In the genomic region with DNA sequence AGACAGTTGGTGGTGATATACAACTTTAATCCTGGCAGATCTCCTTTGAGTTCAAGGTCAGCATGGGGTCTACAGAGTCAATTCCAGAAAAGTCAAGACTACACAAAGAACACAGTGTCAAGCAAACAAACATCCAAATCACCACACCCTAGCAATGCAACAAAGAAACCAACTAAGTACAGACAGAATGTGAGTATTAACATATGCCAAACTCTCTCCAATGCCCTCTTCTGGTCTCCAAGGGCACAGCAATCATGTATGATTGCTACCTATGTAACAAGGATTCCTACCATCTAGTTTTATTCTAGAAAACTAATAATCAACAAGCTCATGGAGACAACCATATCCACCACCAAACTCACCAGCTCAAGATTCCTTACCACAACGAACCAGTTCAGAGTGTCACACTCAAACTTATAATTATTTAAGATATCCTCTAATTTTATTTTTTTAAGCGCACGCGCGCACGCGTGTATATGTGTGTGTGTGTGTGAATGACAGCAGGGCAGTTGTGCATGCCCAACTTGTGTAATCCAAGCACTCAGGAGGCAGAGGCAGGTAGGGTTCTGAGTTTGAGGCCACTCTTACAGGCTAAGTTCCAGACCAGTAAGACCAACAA, we compare ENCODE assay signal across 14 mouse cellular contexts. TPM values are rescaled to one million over a fixed set of nuclear protein-coding genes. Genes with fewer than 3 reads are reported as not detected.
DNase-seq lines count a peak whose midpoint lies in the region; ATAC-seq and TF ChIP-seq lines count a peak whose summit lies in the region.
"Had no signal": no experiment of that assay in that cellular context is flagged by ENCODE, and none has a peak within 500 bp of the region (broad histone marks: within the 10 kb centered on the region; RNA-seq: fewer than 3 reads in every experiment).

No protein-coding gene starts in this region.

- H3K4me3 ChIP-seq in lung, embryonic 14.5 days (ENCODE audit: low read depth, low read length): no peak overlapping the region
- H3K4me3 ChIP-seq in MEL (ENCODE audit: control insufficient read depth in 1 of 2, insufficient read depth in 1 of 2, low read depth in 2 of 2, low read length in 2 of 2): peak overlapping the region in 1 of 2 experiments; percentile 27; a peak in 2 of 4 replicates
- H3K4me3 ChIP-seq: embryonic facial prominence, embryonic 12.5 days; hindbrain, embryonic 12.5 days; lung, embryonic 15.5 days; neural tube, embryonic 15.5 days had no signal

- TF ChIP-seq POLR2A in MEL (IDR thresholded peaks at IDR 0.05; ENCODE audit: control insufficient read depth in 1 of 2, insufficient read depth in 1 of 2, low read depth in 1 of 2, low read length in 2 of 2, poor library complexity in 1 of 2): no peak; a peak in 1 of 4 replicates

- H3K9ac ChIP-seq in lung, embryonic 14.5 days: no peak overlapping the region
- H3K9ac ChIP-seq in MEL (ENCODE audit: control insufficient read depth, low read depth, low read length, poor library complexity, severe bottlenecking): peak overlapping the region; percentile 8; the same call in 1 of the 2 replicates
- H3K9ac ChIP-seq: embryonic facial prominence, embryonic 12.5 days; hindbrain, embryonic 12.5 days; lung, embryonic 15.5 days; neural tube, embryonic 15.5 days had no signal

- peaks cover 37% of the 10 kb centered on the region for H3K36me3 ChIP-seq in lung, embryonic 14.5 days (ENCODE audit: insufficient read depth)
- H3K36me3 ChIP-seq in MEL (ENCODE audit: control insufficient read depth in 1 of 2, insufficient read depth in 2 of 2, low read length in 2 of 2): peaks cover 14 to 29% of the 10 kb centered on the region in 2 experiments

- no peaks in the 10 kb centered on the region for H3K4me1 ChIP-seq in lung, embryonic 14.5 days (ENCODE audit: insufficient read depth)
- peaks cover 0 to 13% of the 10 kb centered on the region in 2 experiments; a peak in 3 of 4 replicates for H3K4me1 ChIP-seq in MEL (ENCODE audit: control insufficient read depth in 1 of 2, insufficient read depth in 2 of 2, low read length in 2 of 2)

- H3K27me3 ChIP-seq in lung, embryonic 14.5 days (ENCODE audit: insufficient read depth, low read length): no peaks in the 10 kb centered on the region
- H3K27me3 ChIP-seq in MEL (ENCODE audit: control insufficient read depth in 1 of 2, insufficient read depth in 2 of 2, low read length in 2 of 2): no peaks in the 10 kb centered on the region
- H3K27me3 ChIP-seq: embryonic facial prominence, embryonic 12.5 days; hindbrain, embryonic 12.5 days; lung, embryonic 15.5 days; neural tube, embryonic 15.5 days had no signal

- H3K27ac ChIP-seq in lung, embryonic 14.5 days (ENCODE audit: low read depth): no peak overlapping the region
- H3K27ac ChIP-seq in MEL (ENCODE audit: control insufficient read depth, low read depth, low read length): no peak overlapping the region
- H3K27ac ChIP-seq: embryonic facial prominence, embryonic 12.5 days; hindbrain, embryonic 12.5 days; lung, embryonic 15.5 days; neural tube, embryonic 15.5 days had no signal

- DNase-seq in embryo, embryonic 10.5 days (ENCODE audit: low spot score): peak; percentile 21
- no peak for DNase-seq in embryo, embryonic 11 days
- DNase-seq in lung, embryonic 14.5 days: peak; percentile 45
- no peak for DNase-seq in lung, postnatal 25 days (ENCODE audit: low spot score)
- DNase-seq in MEL (ENCODE audit: low read depth, low spot score): peak; percentile 74
- DNase-seq in spleen, adult 18-20 months: no peak

- no peak for ATAC-seq in lung, embryonic 14.5 days (ENCODE audit: insufficient read depth)
- peak; percentile 49 for ATAC-seq in megakaryocyte progenitor cell, adult 5-6 weeks (replicated peaks; ENCODE audit: poor library complexity)
- ATAC-seq in frontal cortex, adult (ENCODE audit: low TSS enrichment): no peak

- peaks cover 44% of the 10 kb centered on the region for H3K79me2 ChIP-seq in MEL (ENCODE audit: control insufficient read depth, insufficient read depth, low read length, poor library complexity)

- no peak overlapping the region for H3K4me2 ChIP-seq in lung, embryonic 14.5 days
- H3K4me2 ChIP-seq: embryonic facial prominence, embryonic 12.5 days; hindbrain, embryonic 12.5 days; lung, embryonic 15.5 days; neural tube, embryonic 15.5 days had no signal

- no peak for TF ChIP-seq RAD21 in MEL (IDR thresholded peaks at IDR 0.05; ENCODE audit: low read depth, low read length)

- peak; percentile 38 for TF ChIP-seq CTCF in lung, embryonic 14.5 days (IDR thresholded peaks at IDR 0.05; ENCODE audit: low read depth)
- peak in 2 of 3 experiments; percentile 43 to 58; a peak in 4 of 6 replicates for TF ChIP-seq CTCF in MEL (IDR thresholded peaks at IDR 0.05 in 2 of 3, conservative IDR thresholded peaks at IDR 0.05 in 1 of 3; ENCODE audit: control insufficient read depth in 1 of 3, insufficient read depth in 1 of 3, low read depth in 2 of 3, low read length in 3 of 3, poor library complexity in 1 of 3, severe bottlenecking in 1 of 3)

- 94% methylated on average over 7 of the region's 7 CpGs for WGBS in lung, embryonic 14.5 days

- no peaks in the 10 kb centered on the region for H3K9me3 ChIP-seq in lung, embryonic 14.5 days (ENCODE audit: low read depth, low read length)
- H3K9me3 ChIP-seq in MEL (replicated peaks; ENCODE audit: insufficient read depth, low read length): no peaks in the 10 kb centered on the region
- H3K9me3 ChIP-seq: embryonic facial prominence, embryonic 12.5 days; hindbrain, embryonic 12.5 days; lung, embryonic 15.5 days; neural tube, embryonic 15.5 days had no signal

- no peak for TF ChIP-seq EP300 in MEL (IDR thresholded peaks at IDR 0.05; ENCODE audit: low read depth in 1 of 2, low read length in 2 of 2)

TF ChIP-seq in MEL, 35 proteins besides CTCF, POLR2A, EP300 and RAD21 (continues in another document):
- TF ChIP-seq E2F4 (IDR thresholded peaks at IDR 0.05; ENCODE audit: borderline replicate concordance, low read depth, low read length): no peak
- TF ChIP-seq MEF2A (IDR thresholded peaks at IDR 0.05; ENCODE audit: extremely low read depth, insufficient replicate concordance, low read depth, low read length, poor library complexity, severe bottlenecking): no peak
- peak; percentile 65 for TF ChIP-seq POLR2AphosphoS2 (IDR thresholded peaks at IDR 0.05; ENCODE audit: low read length)
- no peak for TF ChIP-seq JUND (IDR thresholded peaks at IDR 0.05; ENCODE audit: low read depth, low read length)
- no peak for TF ChIP-seq NELFE (IDR thresholded peaks at IDR 0.05; ENCODE audit: low read depth, low read length)
- no peak for TF ChIP-seq GATA1 (IDR thresholded peaks at IDR 0.05; ENCODE audit: low read depth, low read length)
- peak; percentile 28; the same call in 1 of the 2 replicates for TF ChIP-seq HCFC1 (IDR thresholded peaks at IDR 0.05; ENCODE audit: low read depth, low read length)
- no peak for TF ChIP-seq TAL1 (IDR thresholded peaks at IDR 0.05; ENCODE audit: low read length)
- TF ChIP-seq ZMIZ1 (IDR thresholded peaks at IDR 0.05; ENCODE audit: low read depth, low read length): peak; percentile 54; the same call in 1 of the 2 replicates
- TF ChIP-seq ETS1 (IDR thresholded peaks at IDR 0.05; ENCODE audit: low read depth, low read length): no peak
- TF ChIP-seq CHD1 (IDR thresholded peaks at IDR 0.05; ENCODE audit: low read depth, low read length): no peak
- TF ChIP-seq USF1 (IDR thresholded peaks at IDR 0.05; ENCODE audit: low read depth, low read length): no peak
- TF ChIP-seq BHLHE40 (IDR thresholded peaks at IDR 0.05; ENCODE audit: borderline replicate concordance, low read depth, low read length): no peak
- no peak for TF ChIP-seq ELF1 (IDR thresholded peaks at IDR 0.05; ENCODE audit: low read depth, low read length)
- peak; percentile 26; the same call in 1 of the 2 replicates for TF ChIP-seq SIN3A (IDR thresholded peaks at IDR 0.05; ENCODE audit: low read length)
- TF ChIP-seq MAFK (IDR thresholded peaks at IDR 0.05; ENCODE audit: borderline replicate concordance, low read depth, low read length): no peak

RNA-seq across cellular contexts. Expression of a gene that starts 3.1 kb away (rescaled TPM):
- 334 and 340 TPM in 2 replicates for polyA plus RNA-seq in lung, embryonic 14.5 days (2014; fragmentation: Nextera tagmentation; extraction: Ambion mirVana)
- 262 and 297 TPM in 2 replicates for total RNA-seq in MEL (2012; rRNA removed)
- polyA plus RNA-seq in MEL (2012; ENCODE audit: insufficient read depth in 1 of 2, insufficient read length in 2 of 2, low read depth in 1 of 2, low replicate concordance in 2 of 2, missing spikeins in 1 of 2): 100 to 1,000 TPM; 196 to 375 TPM
- total RNA-seq in megakaryocyte progenitor cell, adult 5-6 weeks (2015): 235 and 245 TPM in 2 replicates
- total RNA-seq in megakaryocyte progenitor cell, adult 5-6 weeks (2017): 201 and 202 TPM in 2 replicates

RNA-seq across cellular contexts. Expression of a gene that starts 10.6 kb away (rescaled TPM):
- 23.0 and 26.8 TPM in 2 replicates for polyA plus RNA-seq in lung, embryonic 14.5 days (2014; fragmentation: Nextera tagmentation; extraction: Ambion mirVana)
- 22.6 and 26.3 TPM in 2 replicates for total RNA-seq in MEL (2012; rRNA removed)
- polyA plus RNA-seq in MEL (2012; ENCODE audit: insufficient read depth in 1 of 2, insufficient read length in 2 of 2, low read depth in 1 of 2, low replicate concordance in 2 of 2, missing spikeins in 1 of 2): 100 to 1,000 TPM in 1 of 2 experiments, not detected in 1; 116 TPM
- 32.6 and 38.4 TPM in 2 replicates for total RNA-seq in megakaryocyte progenitor cell, adult 5-6 weeks (2015)
- total RNA-seq in megakaryocyte progenitor cell, adult 5-6 weeks (2017): 7.1 and 9.2 TPM in 2 replicates

RNA-seq across cellular contexts. Expression of a gene that starts 14.7 kb away (rescaled TPM):
- not detected in 2 replicates for polyA plus RNA-seq in lung, embryonic 14.5 days (2014; fragmentation: Nextera tagmentation; extraction: Ambion mirVana)
- not detected in 2 replicates for total RNA-seq in MEL (2012; rRNA removed)
- not detected for polyA plus RNA-seq in MEL (2012; ENCODE audit: insufficient read depth in 1 of 2, insufficient read length in 2 of 2, low read depth in 1 of 2, low replicate concordance in 2 of 2, missing spikeins in 1 of 2)
- total RNA-seq in megakaryocyte progenitor cell, adult 5-6 weeks (2015): not detected in 2 replicates
- total RNA-seq in megakaryocyte progenitor cell, adult 5-6 weeks (2017): not detected in 2 replicates
- total RNA-seq: layer of hippocampus, postnatal 10 days had no signal
- polyA plus RNA-seq: hindbrain, embryonic 12.5 days; lung, embryonic 15.5 days; neural tube, embryonic 15.5 days; spleen, adult 2 months had no signal

RNA-seq across cellular contexts. Expression of a gene that starts 25.5 kb away (rescaled TPM):
- polyA plus RNA-seq in lung, embryonic 14.5 days (2014; fragmentation: Nextera tagmentation; extraction: Ambion mirVana): not detected in 2 replicates
- not detected in 2 replicates for total RNA-seq in MEL (2012; rRNA removed)
- not detected for polyA plus RNA-seq in MEL (2012; ENCODE audit: insufficient read depth in 1 of 2, insufficient read length in 2 of 2, low read depth in 1 of 2, low replicate concordance in 2 of 2, missing spikeins in 1 of 2)
- not detected in 2 replicates for total RNA-seq in megakaryocyte progenitor cell, adult 5-6 weeks (2015)
- total RNA-seq in megakaryocyte progenitor cell, adult 5-6 weeks (2017): not detected in 2 replicates
- polyA plus RNA-seq: spleen, adult 2 months had no signal

RNA-seq across cellular contexts. Expression of a gene that starts 56.6 kb away (rescaled TPM):
- polyA plus RNA-seq in lung, embryonic 14.5 days (2014; fragmentation: Nextera tagmentation; extraction: Ambion mirVana): 92.5 and 93.1 TPM in 2 replicates
- total RNA-seq in MEL (2012; rRNA removed): 90.3 and 108 TPM in 2 replicates
- 100 to 1,000 TPM in 1 of 2 experiments, not detected in 1; 108 TPM for polyA plus RNA-seq in MEL (2012; ENCODE audit: insufficient read depth in 1 of 2, insufficient read length in 2 of 2, low read depth in 1 of 2, low replicate concordance in 2 of 2, missing spikeins in 1 of 2)
- 75.3 and 108 TPM in 2 replicates for total RNA-seq in megakaryocyte progenitor cell, adult 5-6 weeks (2015)
- total RNA-seq in megakaryocyte progenitor cell, adult 5-6 weeks (2017): 135 and 249 TPM in 2 replicates

Comparison
In these comparisons a context has a peak if more than half of its experiments do, and no peak if none do; other contexts are left out.
1. DNase-seq: peak in embryo, embryonic 10.5 days (single experiment), lung, embryonic 14.5 days (single experiment) and MEL (single experiment); none in embryo, embryonic 11 days (single experiment), lung, postnatal 25 days (single experiment) and spleen, adult 18-20 months (0 of 2).